Mouse (Mus musculus) neural tube, embryonic 14.5 days (tissue): ENCODE data around the gene Gm27027. TPM values are rescaled to one million over a fixed set of nuclear protein-coding genes. Genes with fewer than 3 reads are reported as not detected.

Experiments
- ATAC-seq: fragments of 200-750 bp; cut with Nextera tagmentation; 2 replicates; pipeline ENCODE4 v1.8.0; 2017; ENCODE audit warnings: low read depth, mild to moderate bottlenecking, moderate TSS enrichment, moderate library complexity
- H3K27ac ChIP-seq: fragments of 300-500 bp; sonication (generic); 2 replicates; pipeline ENCODE4 v1.5.1; 2014; ENCODE audit warnings: low read depth, mild to moderate bottlenecking, control low read depth, low read length, moderate library complexity, mixed read lengths
- H3K27me3 ChIP-seq: fragments of 300-500 bp; sonication (generic); 2 replicates; pipeline ENCODE4 v1.6.1; 2014; ENCODE audit warnings: low read length; ENCODE audit not compliant: control insufficient read depth, insufficient read depth
- H3K36me3 ChIP-seq: fragments of 300-500 bp; sonication (generic); 2 replicates; pipeline ENCODE4 v1.6.1; 2014; ENCODE audit warnings: low read length, mixed read lengths; ENCODE audit not compliant: control insufficient read depth, insufficient read depth
- H3K4me1 ChIP-seq: fragments of 300-500 bp; sonication (generic); 2 replicates; pipeline ENCODE4 v1.6.1; 2014; ENCODE audit warnings: low read length; ENCODE audit not compliant: control insufficient read depth, insufficient read depth
- H3K4me2 ChIP-seq: fragments of 300-500 bp; sonication (generic); 2 replicates; pipeline ENCODE4 v1.6.1; 2014; ENCODE audit warnings: mild to moderate bottlenecking, low read depth, low read length, control low read depth
- H3K4me3 ChIP-seq: fragments of 300-500 bp; sonication (generic); 2 replicates; pipeline ENCODE4 v1.5.1; 2014; ENCODE audit warnings: low read depth, low read length, control low read depth, mixed read lengths
- H3K9ac ChIP-seq: fragments of 300-500 bp; sonication (generic); replicated peaks from 2 replicates; pipeline ENCODE4 v1.6.1; 2014; ENCODE audit warnings: low read depth, mild to moderate bottlenecking, control low read depth, low read length, mixed read lengths
- H3K9me3 ChIP-seq: fragments of 300-500 bp; sonication (generic); 2 replicates; pipeline ENCODE4 v1.6.1; 2016; ENCODE audit warnings: low read length; ENCODE audit not compliant: control insufficient read depth
- WGBS: fragments of 180-500 bp; shearing (Covaris S2); extraction: QIAGEN DNeasy Blood & Tissue Kit; methylation state at CpG from one replicate; pipeline ENCODE4 v1.1.7; 2014; 5-methylcytosine and 5-hydroxymethylcytosine counted together
- polyA plus RNA-seq: library from polyadenylated mRNA; unstranded; fragments of >200 nt; fragmentation: Nextera tagmentation; extraction: Ambion mirVana; gene quantifications from 2 replicates; pipeline ENCODE4 v1.2.1, GENCODE M21; 2014

Gm27027 gene
- polyA plus RNA-seq, 1 experiment from 2014 or later = not detected

DNA sequence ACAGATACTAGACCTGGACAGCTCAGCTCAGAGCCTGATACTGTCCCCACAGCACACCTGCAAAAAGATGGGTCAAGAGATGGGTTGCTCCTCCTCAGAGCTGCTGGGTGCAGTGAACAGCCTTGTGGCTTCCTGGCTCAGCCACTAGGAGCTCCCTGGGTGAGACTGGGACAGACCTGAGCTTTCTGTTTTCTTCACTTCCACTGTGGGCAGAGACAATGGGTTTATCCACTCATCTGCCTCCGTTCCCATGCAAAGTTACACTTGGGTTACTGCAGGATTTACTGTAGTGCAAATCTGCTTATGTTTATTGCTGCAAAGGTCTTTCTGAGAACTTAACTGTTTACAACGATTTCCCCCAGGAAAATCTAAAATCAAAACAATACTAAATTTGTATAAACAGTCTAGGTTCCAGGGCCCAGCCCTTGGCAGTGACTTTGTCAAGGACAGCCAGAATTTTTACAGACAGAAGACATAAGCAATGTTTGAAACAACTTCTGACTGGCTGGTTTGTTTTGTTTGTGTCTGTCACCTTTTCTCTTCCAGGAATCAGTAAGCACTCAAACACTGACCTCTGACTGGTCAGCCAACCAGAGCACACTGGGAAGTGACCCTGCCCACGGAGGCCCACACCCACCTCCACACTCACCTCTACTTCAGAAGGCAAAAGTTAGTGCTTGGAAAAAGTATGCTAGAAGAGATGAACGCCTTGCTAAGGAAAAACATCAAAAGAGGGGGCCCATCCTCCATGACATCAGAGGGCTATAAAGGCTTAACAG, 13.5 kb downstream of the Gm27027 start:
- Histone ChIP-seq H3K27me3 (no peaks in the 10 kb centered on the region), H3K9me3 (no peaks in the 10 kb centered on the region), H3K4me3 (no peak overlapping the region), H3K27ac (no peak overlapping the region), H3K9ac (no peak overlapping the region), H3K4me2 (no peak overlapping the region), H3K4me1 (peaks cover under 1% of the 10 kb centered on the region; the same call in 1 of the 2 replicates), H3K36me3 (peaks cover 28% of the 10 kb centered on the region; the same call in 1 of the 2 replicates)
- WGBS = 87% methylated on average over 4 of the region's 4 CpGs
- no peak for ATAC-seq

DNA sequence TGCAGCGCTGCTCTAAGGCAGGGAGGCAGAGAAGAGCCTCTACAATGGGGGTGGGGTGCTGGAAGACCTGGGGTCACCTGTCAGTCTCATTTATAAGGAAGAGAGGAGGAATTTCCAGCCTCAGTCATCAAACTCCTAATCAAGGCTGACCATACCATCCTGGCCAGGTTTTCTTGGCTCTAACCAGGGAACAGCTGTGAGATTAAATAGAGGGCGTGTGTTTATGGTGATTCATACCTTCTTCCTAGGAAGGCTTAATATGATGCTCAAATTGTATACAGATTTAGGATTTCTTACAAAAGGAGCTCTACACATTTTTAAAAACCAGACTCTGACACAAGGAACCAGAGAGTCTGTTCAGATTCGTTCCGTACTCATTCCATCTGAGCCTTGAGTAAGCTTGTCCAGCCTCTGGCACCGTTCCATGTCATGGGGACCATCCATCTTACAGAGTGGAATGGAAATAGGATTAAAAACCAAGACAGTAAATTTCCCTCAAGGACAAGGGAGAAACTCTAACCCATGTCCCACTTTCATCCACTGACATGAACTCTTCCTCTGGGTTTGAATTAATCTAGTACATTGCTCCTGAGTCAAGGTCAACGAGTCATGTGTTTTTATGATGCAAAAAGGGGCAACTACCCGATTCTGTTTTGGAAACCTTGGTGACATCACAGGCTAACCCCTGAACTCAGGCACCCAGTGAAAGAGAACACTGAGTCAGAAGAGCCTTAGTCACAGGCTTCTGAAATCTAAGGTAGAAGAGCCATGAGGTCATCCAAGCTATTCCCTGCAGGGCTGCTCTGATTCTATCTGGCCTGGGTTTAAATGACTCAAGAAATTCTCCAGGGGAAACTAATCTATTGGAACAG, 16.7 kb downstream of the Gm27027 start:
- H3K36me3 ChIP-seq = peaks cover 28% of the 10 kb centered on the region; the same call in 1 of the 2 replicates
- ATAC-seq = no peak
- no peaks in the 10 kb centered on the region for H3K27me3 ChIP-seq
- no peak overlapping the region for H3K4me3 ChIP-seq
- H3K27ac ChIP-seq = no peak overlapping the region
- H3K9ac ChIP-seq = no peak overlapping the region
- H3K9me3 ChIP-seq = no peaks in the 10 kb centered on the region
- H3K4me1 ChIP-seq = peaks cover 21% of the 10 kb centered on the region
- WGBS = 84% methylated on average over 7 of the region's 7 CpGs
- no peak overlapping the region for H3K4me2 ChIP-seq

DNA sequence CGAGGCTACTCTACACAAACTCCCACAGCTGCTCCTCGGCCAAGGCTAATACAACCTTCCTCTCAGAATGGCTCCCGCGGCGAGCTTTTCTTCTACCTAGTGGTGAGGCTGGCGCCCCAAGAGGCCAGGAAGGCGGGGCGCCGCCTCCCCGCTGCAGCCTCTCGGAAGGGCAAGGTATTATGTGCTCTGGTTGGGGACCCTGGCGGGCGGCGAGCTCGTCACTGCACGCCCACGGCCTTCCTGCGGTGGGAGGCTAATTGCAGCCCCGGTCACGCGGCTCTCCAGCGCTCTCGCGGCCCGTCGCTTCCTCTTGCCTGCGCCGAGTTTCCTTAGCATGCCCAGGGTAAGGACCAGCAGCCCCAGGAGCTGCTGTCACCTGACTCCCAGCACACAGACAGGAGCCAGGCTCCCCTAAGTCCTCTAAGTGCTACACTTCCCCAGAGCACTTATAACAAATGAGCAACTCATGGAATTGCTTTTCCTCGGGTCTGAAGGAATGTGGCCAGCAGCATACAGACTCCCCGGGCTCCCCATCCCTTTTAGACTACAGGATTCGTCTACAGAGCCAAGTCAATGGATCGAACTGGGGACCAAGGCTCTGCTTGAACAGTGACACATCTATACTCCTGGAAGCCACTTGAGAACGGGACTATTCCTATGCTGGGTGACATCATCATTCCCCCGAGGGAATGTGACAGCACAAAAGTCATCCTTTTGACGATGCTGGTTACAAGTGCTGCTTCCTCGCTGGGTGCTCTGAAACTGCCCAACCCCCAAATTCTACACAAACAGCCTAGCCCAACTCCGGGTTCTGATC, 19.5 kb downstream of the Gm27027 start:
- ATAC-seq = peak; percentile 77
- Histone ChIP-seq H3K36me3 (peaks cover 22% of the 10 kb centered on the region; the same call in 1 of the 2 replicates), H3K27me3 (no peaks in the 10 kb centered on the region), H3K4me2 (peak overlapping the region; percentile 76), H3K4me3 (peak overlapping the region; percentile 30), H3K27ac (peak overlapping the region; percentile 78), H3K9ac (peak overlapping the region; percentile 60), H3K4me1 (peaks cover 21% of the 10 kb centered on the region), H3K9me3 (no peaks in the 10 kb centered on the region)
- 2% methylated on average over 37 of the region's 37 CpGs for WGBS

DNA sequence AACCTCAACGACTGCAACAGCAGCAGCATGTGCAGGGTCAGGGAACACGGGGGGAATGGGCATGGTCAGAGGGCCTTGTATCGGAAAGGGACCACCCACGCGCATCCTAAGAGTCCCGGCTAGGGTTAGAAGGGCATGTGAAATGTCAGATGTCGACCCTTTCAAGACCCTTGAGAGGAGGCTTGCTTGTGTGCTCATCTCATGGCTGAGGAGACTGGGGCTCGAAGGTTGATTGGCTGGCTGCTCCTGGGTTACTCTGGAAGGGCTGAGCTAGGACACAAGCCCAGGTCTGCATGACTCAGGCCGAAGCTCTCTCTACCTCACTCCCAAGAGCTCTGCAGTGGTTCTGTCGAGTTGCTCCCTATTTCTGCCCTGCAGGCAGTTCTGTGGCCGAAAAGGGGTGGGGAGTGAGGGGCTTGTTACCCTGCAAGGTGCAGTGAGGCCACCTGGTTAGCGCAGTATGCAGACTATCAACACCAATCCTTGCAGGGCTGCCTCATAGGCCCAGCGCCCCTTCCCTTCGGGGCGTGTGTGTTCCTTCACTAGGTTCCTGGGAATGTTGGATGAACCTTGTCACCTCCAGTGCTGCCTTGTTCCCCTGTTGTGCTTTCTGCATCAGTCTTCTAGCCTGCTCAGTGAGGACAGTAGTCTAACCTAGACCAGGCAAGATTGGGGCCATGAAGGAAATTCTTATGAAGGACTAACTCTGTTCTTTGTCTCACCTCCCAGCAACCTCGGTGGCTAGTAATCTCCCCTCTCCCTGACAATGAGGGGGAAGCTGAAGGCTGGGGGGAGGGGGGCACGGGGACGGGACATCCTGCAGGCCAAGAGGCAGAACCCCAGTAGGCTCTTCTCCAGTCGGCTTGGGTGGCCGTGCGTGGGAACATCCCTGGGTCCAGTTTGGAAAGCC, 20.4 kb downstream of the Gm27027 start:
- peak; percentile 47 for ATAC-seq
- peak overlapping the region; percentile 78 for H3K27ac ChIP-seq
- WGBS = 25% methylated on average over 21 of the region's 21 CpGs
- H3K4me1 ChIP-seq = peaks cover 21% of the 10 kb centered on the region
- peak overlapping the region; percentile 76 for H3K4me2 ChIP-seq
- peak overlapping the region; percentile 30 for H3K4me3 ChIP-seq
- no peaks in the 10 kb centered on the region for H3K9me3 ChIP-seq
- H3K9ac ChIP-seq = peak overlapping the region; percentile 60; the same call in 1 of the 2 replicates
- H3K27me3 ChIP-seq = no peaks in the 10 kb centered on the region
- peaks cover 17% of the 10 kb centered on the region; the same call in 1 of the 2 replicates for H3K36me3 ChIP-seq

DNA sequence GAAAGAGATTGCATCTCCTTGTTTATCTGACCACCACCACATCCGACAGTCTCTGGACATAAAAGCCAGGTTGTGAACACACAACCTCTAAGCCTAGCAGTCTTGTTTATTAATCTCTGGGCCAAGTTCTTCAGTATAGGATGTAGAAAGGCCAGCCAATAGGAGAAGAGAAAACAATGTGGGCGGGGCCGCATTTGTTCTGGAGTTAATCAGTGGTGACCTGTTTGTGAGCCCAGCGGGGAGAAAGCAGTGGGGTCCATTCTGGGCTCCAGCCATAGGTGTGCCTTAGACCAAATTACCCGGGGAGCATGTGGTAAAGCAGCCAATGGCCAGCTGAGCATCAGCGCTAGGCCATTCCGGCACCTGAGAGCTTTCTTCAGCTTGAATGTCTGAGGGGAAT, 21.1 kb downstream of the Gm27027 start:
- no peaks in the 10 kb centered on the region for H3K27me3 ChIP-seq
- no peak overlapping the region for H3K4me3 ChIP-seq
- no peaks in the 10 kb centered on the region for H3K9me3 ChIP-seq
- H3K27ac ChIP-seq = no peak overlapping the region
- ATAC-seq = no peak
- H3K4me2 ChIP-seq = no peak overlapping the region
- no peak overlapping the region for H3K9ac ChIP-seq
- H3K36me3 ChIP-seq = peaks cover 10% of the 10 kb centered on the region; the same call in 1 of the 2 replicates
- 56% methylated on average over 7 of the region's 7 CpGs for WGBS
- H3K4me1 ChIP-seq = peaks cover 21% of the 10 kb centered on the region

DNA sequence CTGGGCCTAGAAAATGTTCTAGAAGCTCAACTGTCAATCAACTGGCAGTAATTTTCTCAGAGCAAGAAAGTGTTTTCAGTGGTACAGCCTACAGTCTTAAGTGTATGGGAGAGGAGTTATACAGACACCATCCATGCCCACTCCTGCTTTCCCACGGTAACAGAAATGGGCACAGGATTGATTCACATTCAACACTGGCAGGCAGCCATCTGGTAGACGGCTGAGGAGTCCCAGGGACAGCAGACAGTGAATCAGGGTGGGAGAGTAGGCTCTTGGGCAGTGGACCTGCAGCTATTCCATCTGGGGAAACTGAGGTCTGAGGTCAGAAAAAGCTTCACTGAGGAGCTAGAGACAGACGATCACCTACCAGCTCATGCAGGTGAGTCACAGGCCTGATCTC, 24.5 kb downstream of the Gm27027 start:
- Histone ChIP-seq H3K36me3 (no peaks in the 10 kb centered on the region), H3K4me1 (peaks cover 11% of the 10 kb centered on the region; the same call in 1 of the 2 replicates), H3K9me3 (no peaks in the 10 kb centered on the region), H3K9ac (no peak overlapping the region), H3K27ac (no peak overlapping the region), H3K4me3 (no peak overlapping the region), H3K4me2 (no peak overlapping the region), H3K27me3 (no peaks in the 10 kb centered on the region)
- WGBS = 66% methylated on average over 3 of the region's 3 CpGs
- no peak for ATAC-seq

DNA sequence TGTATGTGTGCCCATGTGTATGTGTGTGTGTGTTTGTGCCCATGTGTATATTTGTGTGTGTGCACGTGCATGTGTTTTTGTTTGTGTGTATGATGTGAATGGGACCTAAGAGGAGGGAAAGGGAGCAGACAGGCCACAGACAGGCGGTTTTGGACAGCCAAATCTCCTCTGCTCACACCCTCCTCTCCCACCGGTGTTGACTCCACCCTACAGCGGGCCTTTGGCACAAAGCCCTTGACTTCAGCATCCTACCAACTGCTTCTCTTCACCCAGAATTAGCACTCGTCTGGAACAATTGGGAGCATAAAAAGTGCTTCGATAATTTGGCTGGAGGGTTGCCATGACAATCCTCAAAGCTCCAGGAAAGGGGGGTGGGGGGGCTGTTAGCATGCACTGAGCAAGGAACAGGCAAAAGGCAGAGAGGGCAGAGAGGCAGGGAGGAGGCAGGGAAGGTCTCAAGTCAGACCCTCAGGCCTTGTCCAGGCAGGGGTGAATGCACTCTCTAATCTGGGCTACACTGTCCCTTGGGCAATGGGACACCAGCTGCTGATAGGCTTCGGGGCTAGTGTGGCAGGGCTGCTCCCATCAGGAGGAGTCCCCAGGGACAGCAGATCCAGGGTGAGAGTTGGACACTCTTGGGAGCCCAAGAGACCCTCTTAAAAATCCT, 31.5 kb downstream of the Gm27027 start:
- Histone ChIP-seq H3K27me3 (no peaks in the 10 kb centered on the region), H3K9ac (no peak overlapping the region), H3K27ac (no peak overlapping the region), H3K36me3 (no peaks in the 10 kb centered on the region), H3K9me3 (no peaks in the 10 kb centered on the region), H3K4me2 (no peak overlapping the region), H3K4me1 (peaks cover 5% of the 10 kb centered on the region; the same call in 1 of the 2 replicates), H3K4me3 (no peak overlapping the region)
- ATAC-seq = peak; percentile 59; the same call in 1 of the 2 replicates
- 34% methylated on average over 7 of the region's 7 CpGs for WGBS
